Mouse (Mus musculus): ENCODE results near the gene Dusp8. TPM values are rescaled to one million over a fixed set of nuclear protein-coding genes. Genes with fewer than 3 reads are reported as not detected.
A peak's percentile ranks its signal among the peaks of the same experiment; 100 is the strongest.

Dusp8 gene
- total RNA-seq, 2 experiments from 2014 or later = 1.1 TPM; not detected in 1

DNA sequence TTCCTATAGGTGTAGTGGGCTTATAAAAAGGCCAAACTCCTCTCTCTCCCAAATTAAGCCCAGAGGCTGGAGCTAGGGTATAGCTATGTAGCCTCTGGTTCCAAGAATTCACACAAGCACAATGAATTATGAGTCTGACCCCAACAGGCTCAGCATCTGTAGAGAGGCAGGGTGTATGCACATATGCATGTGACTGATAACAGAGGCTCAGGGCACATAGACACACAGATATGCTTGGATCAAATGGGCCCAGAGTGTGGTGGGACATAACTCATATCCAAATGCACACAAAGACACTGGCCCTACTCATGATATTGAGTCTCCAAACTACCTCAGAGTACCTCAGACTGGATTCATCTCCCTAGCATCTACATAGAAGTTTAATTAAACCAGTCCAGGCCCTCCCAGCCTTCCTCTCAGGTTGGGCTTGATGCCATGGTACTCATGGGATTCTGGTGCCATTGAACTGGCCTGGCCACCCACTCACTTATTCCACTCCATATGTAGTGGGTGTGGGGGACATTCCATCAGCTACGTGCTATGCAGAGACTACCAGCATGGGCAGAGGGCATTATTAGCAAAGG, 8.5 kb downstream of the Dusp8 start:
- peak; percentile 90 for ATAC-seq (replicated peaks; ENCODE audit: low FRiP score, low TSS enrichment, poor library complexity, severe bottlenecking)

DNA sequence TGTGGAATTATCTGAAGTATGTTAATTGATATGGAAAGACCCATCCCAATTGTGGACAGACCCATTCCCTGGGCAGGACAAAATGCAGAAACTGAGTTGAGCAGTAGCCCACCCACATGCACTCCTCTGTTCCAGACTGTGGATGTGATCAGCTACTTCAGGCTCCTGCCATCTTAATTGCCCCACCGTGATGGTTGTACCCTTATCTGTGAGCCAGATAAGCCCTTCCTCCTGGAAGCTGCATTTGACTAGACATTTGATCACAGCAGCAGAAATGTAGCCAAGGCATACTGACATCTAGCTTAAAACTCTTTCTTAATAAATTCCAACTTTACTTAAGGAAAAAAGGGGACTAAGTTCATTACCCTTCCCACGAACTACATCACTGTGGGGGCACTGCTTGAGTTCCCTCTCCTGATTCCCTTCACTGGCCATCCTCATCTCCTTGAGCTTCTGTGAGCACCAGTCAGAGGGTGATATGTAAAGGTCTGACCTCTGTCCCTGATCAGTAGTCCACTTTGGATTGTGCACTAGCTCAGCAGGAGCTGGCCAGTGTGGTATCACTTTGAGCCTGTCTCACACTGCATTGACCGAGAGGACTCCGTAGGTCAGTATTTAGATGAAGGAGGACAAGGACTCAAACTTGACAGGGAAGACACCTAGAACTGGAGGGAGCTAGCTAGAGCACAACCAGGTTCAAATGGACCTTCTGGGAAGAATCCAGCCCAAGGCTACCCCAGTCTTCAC, 9.3 kb downstream of the Dusp8 start:
- no peak for ATAC-seq (replicated peaks; ENCODE audit: low FRiP score, low TSS enrichment, poor library complexity, severe bottlenecking)

DNA sequence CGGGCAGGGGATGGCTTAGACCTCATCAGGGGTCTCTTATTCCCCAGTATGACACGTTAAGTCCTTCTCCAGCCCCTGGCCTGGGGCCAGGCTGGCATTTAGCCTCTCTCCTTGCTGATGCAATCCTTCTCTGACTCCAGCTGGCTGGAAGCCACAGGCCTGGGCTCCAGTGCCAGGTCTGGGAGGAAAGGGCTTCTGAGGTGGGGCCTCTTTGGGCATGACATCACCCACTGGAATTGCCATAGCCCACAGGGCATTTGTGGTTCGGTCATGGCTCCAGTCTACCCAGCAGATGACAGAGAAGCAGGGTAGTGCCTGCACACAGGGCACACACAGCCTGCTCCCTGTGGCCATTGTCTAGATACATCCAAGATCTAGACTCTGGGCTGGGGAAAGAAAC, 10.8 kb downstream of the Dusp8 start:
- no peak for ATAC-seq (replicated peaks; ENCODE audit: low FRiP score, low TSS enrichment, poor library complexity, severe bottlenecking)

DNA sequence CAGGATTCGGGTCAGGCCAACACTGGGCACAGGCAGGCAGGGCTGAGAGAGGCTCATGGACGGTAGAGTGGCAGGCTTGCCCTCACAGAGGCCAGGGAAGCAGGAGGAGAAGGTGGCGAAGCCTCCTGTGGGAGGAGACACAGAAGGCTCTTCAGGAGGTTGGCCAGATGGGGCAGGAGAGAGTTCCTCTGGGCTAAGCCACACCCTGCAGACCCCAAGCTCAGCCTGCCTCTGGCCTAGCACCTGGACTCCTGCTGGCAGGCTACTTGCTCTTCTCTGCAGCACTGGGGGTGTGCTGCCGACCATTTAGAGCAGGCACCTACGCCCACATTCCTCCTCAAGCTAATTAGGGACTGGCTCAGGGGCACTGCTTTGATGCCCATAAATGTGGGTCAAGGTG, 11.2 kb downstream of the Dusp8 start:
- ATAC-seq (replicated peaks; ENCODE audit: low FRiP score, low TSS enrichment, poor library complexity, severe bottlenecking) = peak; percentile 32

DNA sequence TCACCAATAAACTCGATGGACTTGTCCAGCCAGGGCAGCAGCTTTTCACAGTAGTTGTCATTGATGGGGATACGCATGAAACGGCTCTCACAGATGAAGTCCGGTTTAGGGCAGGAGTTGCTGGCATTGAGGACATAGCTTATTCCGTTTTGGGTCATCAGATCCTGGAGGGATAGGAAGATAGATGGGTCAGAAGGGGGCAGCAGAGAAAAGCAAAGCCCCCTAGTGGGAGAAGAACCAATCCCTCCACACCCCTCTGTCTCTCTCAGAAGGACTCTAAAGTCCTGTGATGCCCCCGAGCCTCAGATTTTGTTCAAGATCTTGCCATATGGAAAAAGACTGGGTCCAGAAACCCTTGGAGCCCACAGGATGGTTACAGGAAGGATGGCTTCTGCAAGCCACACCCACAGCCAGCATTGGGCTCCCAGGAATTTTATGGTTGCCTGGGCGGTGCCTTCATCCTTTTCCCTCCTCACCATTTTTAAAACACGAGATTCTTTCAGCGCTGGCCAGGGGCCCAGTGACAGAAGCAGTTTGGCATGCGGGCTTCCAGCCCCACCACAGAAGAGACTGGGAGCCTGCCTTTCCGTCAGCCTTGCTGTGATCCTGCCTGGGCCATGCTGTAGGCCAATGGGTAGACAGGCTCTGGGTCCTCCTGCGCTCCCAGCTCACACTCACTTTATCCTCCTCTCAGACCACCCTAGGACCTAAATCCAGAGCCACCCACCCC, 11.9 kb downstream of the Dusp8 start:
- no peak for ATAC-seq (replicated peaks; ENCODE audit: low FRiP score, low TSS enrichment, poor library complexity, severe bottlenecking)

DNA sequence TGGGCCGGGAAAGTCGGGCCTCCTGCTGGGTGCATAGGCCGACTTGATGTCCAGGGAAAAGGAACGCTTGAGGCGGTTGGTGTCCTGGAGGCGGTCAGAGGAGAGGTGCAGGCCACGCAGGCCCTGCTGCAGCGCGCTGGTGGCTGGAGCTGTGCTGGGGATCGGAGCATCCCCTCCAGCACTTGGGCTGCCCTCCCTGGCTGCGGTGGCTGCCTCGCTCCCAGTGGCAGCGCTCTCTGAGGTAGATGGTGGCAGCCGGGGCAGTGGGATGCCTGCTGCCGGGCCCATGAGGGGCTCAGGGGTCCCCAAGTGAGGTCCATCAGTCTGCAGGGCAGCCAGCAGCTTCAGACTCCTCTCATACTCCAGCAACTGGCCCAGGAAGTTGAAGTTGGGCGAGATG, 13.0 kb downstream of the Dusp8 start:
- ATAC-seq (replicated peaks; ENCODE audit: low FRiP score, low TSS enrichment, poor library complexity, severe bottlenecking) = no peak

DNA sequence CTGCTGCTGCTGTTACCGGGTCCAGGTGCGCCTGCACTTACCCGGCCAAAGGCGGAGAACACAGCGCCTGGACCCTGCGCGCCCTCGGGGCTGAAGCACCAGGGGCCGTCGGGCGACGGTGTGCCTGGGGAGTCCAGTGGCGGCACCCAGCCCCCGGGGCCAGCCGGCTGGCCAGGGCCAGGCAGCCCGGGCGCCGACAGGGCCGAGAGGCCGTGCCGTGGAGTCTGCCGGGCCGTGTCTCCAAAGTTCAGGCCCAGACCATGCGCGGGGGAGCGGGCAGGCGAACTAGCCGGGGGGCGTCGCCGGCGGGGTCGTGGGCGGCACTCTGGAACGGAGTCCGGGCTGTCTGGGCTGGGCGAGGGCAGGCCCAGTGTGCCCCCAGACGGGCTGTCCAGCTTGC, 13.5 kb downstream of the Dusp8 start:
- no peak for ATAC-seq (replicated peaks; ENCODE audit: low FRiP score, low TSS enrichment, poor library complexity, severe bottlenecking)

DNA sequence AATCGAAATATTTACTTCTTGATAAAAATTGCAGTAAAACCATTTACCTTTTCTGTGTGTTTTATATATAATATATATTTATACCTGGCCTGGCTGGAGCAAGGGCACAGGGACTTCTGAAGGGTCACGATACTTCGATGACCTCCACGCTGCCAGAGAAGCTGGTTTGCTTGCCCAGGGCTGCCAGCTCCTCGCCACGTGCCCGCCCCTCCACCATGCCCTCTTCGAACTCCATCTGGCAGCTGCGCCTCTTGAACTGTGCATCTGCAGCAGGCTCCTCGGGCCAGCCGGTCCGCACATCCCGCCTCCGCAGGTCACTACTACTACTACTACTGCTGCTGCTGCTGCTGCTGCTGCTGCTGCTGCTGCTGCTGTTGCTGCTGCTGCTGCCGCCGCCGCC, 13.9 kb downstream of the Dusp8 start:
- ATAC-seq (replicated peaks; ENCODE audit: low FRiP score, low TSS enrichment, poor library complexity, severe bottlenecking) = no peak

DNA sequence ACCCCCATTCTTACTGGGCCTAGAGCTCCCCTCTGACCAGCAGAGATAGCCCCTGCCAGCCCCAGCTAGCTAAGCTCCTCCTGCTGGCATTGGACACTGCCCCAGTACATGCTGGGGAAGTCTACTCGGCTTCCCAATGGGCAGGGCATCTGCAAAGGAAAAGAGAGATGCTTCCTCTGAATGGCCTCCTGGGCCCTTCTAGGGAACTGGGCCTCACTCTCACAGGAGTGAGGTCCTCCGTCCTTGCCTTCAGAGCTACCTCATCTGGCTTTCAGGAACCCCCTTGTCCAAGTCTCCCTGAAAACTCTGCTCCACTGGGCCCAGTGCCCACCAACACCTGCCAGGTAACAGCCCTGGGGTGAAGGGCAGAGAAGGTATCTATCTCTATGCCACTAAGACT, 14.8 kb downstream of the Dusp8 start:
- no peak for ATAC-seq (replicated peaks; ENCODE audit: low FRiP score, low TSS enrichment, poor library complexity, severe bottlenecking)

DNA sequence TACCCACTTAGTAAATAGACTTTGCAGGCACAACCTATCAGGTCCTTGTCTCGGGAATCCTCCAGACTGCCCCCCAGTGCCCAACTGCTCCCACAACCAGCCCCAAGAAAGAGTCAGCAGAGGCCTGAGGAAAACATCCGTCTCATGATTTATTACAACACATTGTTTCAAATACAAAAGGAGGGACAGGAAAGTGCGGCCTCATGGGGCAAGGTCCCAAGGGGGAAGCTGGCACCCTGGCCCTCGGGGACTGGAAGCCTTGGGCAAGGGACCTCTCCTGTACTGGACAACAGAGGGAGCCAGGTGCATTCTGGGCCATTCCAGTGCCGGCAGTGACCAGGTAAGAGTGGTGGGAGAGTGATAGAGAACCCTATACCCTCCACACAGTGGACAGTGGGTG, 16.3 kb downstream of the Dusp8 start:
- no peak for ATAC-seq (replicated peaks; ENCODE audit: low FRiP score, low TSS enrichment, poor library complexity, severe bottlenecking)

DNA sequence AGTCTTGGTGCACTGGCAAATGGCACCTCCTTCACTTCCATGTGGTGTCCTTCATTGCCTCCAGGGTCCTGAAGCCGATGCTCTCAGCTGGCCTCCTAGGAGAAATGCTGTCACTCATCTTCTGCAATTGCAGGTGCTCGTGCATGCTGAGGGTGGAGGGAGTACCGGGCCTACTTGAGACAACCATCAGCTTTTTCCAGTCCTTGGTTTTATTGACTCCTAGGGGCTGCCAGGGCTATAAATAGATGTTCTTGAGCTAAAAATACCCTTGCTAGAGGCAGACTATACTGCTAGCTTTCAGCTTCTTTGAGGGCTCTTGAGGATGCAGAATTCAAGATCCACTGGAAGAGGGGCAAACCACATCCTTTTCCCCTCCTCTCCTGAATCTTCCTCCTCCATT, 18.5 kb downstream of the Dusp8 start:
- ATAC-seq (replicated peaks; ENCODE audit: low FRiP score, low TSS enrichment, poor library complexity, severe bottlenecking) = no peak

DNA sequence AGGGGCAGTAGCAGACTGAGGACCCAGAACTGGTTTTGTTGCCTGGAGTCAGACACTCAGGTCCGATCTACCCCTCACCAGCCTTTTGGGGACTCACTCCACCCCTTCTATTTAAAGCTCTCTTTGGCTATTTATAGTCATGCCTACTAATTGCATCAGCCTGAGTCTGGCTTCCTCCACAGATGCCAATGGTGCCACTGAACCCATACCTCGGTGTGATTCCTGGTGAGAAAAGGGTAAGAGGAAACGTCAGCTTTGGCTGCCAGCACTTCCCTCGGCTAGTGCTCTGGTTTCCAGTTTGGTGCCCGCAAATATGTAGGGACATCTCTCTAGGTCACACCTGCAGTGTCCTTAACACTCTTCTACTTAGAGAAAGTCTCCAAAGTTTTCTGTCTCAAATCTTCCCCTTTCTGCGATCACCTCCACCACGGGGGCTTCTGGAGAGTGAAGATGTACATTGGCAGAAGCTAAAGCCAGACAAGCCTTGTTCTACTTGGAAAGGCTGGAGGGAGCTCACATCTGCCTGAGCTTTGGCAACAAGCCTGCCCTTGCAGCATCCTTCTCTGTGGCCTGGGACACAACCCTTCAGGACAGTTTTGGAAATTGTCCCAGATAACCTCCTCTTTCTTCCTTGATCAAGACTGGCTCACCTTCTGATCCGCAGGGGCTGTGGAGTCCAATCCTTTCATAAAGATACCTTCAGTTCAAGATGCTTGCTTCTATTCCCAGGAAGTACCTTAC, 21.3 kb downstream of the Dusp8 start:
- no peak for ATAC-seq (replicated peaks; ENCODE audit: low FRiP score, low TSS enrichment, poor library complexity, severe bottlenecking)

DNA sequence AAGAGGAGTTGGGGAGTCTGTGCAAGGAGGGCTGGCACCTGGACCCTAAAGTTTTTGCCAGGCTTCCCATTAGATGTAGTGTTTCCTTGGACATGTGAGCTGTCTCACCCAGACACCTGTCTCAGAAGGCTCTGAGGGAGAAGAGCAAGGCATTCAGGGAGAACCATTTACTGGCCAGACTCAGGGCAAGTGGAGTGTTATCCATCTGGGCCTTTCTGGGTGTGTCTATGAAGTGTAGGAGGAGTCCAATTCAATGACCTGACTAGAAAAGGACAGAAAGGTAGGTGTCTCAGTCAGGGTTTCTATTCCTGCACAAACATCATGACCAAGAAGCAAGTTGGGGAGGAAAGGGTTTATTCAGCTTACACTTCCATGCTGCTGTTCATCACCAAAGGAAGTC, 23.9 kb downstream of the Dusp8 start:
- no peak for ATAC-seq (replicated peaks; ENCODE audit: low FRiP score, low TSS enrichment, poor library complexity, severe bottlenecking)

DNA sequence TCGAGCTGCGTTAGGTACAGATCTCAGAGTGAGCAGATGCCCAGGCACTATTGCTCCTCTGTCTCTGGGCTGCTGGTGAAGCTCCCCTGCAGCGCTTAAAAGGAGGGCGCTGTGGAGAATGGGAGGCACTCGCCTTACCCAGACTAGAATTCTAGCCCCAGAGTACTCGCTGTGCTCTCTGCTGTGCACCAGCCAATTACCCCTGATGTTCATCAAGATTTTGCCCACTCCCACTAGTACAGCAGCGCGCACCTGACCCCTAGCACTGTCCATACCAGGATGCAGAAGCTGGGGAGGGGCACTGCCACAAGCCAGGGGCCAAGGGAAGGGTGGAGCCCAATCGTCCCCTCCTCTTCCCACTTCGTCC, 24.4 kb downstream of the Dusp8 start:
- peak; percentile 73 for ATAC-seq (replicated peaks; ENCODE audit: low FRiP score, low TSS enrichment, poor library complexity, severe bottlenecking)

DNA sequence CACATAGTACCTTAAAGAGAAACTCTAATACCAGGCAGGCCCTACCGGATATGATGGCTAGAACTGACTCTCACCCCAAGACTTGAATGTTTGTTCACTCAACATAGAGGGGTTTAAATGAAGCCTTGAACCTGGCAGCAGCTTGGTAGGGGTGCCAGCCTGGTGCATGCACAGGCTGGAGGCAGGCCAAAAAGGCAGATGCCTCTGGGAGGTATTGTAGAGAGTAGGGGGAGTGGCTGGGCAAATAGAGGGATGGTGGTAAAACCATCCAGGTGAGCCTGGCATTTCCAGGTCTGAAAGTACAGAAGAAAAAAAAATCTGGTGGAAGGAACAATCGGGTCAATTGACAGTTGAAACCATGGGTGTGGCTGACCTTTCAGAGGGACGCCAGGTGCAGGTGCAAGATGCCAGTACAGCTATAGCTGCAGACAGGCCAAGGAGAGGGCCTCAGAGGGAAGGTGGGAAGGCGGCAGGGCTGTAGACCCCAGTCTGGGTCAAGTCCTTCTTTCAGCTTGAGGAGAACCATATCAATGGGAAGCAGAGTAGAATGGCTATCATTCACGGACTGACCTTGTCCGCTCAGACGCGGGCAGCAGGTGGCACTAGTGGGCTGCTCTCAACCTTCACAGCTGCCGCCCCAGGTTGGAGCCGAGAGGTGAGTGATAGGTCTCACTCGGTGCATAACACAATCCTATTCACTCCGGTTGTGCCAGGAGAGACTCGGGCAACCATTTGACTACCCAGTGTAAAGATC, 25.0 kb downstream of the Dusp8 start:
- ATAC-seq (replicated peaks; ENCODE audit: low FRiP score, low TSS enrichment, poor library complexity, severe bottlenecking) = peak; percentile 95

DNA sequence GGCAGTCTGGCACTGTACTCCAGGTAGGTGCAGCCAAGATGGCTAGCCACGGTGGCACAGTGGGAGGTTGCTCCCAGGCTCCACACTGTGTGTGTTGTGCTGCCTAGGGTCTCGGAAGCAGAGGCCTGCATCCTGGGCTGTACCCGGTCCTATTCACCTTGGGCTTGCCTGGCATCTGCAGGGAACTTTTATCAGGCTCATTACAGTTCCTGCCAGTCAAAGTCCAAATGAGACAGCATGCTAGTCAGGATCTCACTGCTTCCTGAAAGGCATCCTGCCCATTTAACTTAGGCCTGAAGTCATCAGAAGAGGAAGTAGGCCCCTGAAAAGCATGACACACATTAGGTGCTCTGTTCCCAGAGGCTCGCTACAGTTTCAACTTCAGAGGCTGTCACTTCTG, 27.2 kb downstream of the Dusp8 start:
- ATAC-seq (replicated peaks; ENCODE audit: low FRiP score, low TSS enrichment, poor library complexity, severe bottlenecking) = no peak

DNA sequence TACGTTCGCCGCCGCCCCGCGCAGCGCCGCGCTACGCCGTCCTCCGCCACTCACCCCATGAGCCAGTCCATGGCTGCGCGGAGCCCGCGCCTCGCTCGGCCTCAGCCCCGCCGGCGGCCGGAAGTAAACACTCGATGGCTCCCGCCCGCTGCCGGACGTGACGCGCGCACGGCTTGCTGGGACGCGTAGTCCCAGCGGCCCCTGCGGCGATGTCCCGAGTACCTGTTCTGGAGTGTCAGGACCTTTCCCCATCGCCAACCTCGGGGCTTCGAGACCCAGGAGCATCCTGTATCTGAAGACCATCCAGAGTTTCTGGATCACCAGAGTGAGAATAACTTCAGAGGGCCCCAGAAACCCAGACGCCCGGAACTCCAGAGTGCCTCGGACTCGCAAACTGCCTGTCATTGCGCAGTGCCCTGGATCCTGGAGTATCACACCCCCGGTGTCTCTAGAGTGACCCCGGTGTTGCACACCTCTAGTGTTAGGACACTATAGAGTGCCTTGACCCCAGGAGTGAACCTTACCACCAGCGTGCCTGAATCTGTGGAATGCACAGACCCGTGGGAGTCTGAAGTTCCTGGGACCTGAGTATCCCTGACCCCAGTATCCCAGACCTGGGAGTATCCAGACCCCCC, 34.6 kb downstream of the Dusp8 start, which contains the start of gene Mob2:
Gene Mob2 (minus strand): TSS at position 135 of the 635 bp plus-strand sequence.
- peak; percentile 88 for ATAC-seq (replicated peaks; ENCODE audit: low FRiP score, low TSS enrichment, poor library complexity, severe bottlenecking)

DNA sequence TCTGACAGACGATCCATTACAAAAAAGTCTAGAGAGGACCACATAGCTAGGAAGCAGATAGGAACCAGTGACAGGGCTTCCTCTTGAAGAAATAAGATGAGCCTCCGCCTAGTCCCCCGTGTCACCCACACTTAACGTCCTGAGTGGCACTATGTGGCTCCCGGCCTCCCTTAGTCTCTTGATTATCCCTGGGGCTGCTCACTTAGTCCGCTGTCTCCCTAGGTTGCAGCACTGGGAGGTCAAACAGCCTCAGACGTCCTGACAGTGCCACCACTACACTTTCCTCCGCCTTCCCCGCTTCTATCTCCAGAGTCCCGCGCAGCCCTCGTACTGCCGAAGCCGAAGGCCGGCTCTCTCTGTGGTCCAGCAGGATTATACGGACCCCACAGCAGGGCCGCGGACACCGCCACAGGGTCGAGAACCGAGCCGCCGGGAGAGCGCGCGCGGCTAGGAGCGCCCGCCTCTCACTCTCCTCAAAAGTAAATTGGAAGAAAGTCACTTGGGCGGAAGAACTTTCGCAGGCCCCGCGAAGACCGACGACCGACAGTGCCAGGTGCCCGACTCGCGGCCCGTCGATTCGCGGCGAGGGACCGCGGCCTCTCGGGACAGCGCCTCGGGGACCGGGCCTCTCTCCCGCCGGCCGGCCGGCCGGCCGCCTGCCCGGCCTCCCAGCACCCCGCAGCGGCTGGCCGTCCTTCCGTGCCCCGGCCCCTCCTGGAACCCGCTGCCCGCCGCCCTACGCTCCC, 35.3 kb downstream of the Dusp8 start:
- ATAC-seq (replicated peaks; ENCODE audit: low FRiP score, low TSS enrichment, poor library complexity, severe bottlenecking) = peak; percentile 11; the same call in 1 of the 2 replicates

All from megakaryocyte-erythroid progenitor cell, adult 5-6 weeks (primary cell).